13 mouse cellular contexts compared by ENCODE assay signal in the genomic region with DNA sequence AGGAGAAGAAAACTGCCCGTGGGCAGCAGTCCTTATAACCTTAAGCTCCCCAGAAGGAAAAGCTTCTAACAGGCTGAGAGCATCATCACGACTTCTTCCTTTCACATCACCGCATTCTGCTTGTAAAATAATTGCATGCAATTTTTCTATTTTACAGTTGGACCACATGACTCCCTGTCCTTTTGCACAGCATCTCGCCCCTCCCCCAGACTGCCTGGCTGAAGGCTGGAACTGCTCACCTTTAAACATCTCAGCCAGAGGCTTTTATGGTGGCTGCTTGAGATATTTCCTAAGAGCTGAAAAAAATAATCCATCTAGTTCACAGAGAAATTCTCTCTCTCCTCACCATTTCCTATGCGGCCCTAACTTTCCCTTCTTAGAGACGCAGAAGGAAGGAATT.
"Had no signal": no experiment of that assay in that cellular context is flagged by ENCODE, and none has a peak within 500 bp of the region (broad histone marks: within the 10 kb centered on the region; RNA-seq: fewer than 3 reads in every experiment).

No protein-coding gene starts in this region.

- H3K4me1 ChIP-seq: limb, embryonic 10.5 days; liver, embryonic 15.5 days had no signal

- H3K27ac ChIP-seq: left cerebral cortex, adult 2 months; limb, embryonic 10.5 days; liver, embryonic 15.5 days; neural tube, embryonic 15.5 days had no signal

- H3K4me3 ChIP-seq: left cerebral cortex, adult 2 months; limb, embryonic 10.5 days; liver, embryonic 15.5 days; neural tube, embryonic 15.5 days had no signal

- ATAC-seq: lung, postnatal 0 days had no signal

- H3K9ac ChIP-seq: liver, embryonic 15.5 days; neural tube, embryonic 15.5 days had no signal

- H3K9me3 ChIP-seq: limb, embryonic 10.5 days; liver, embryonic 15.5 days; neural tube, embryonic 15.5 days had no signal

- H3K36me3 ChIP-seq: limb, embryonic 10.5 days; liver, embryonic 15.5 days; neural tube, embryonic 15.5 days had no signal

- H3K4me2 ChIP-seq: liver, embryonic 11.5 days; liver, embryonic 15.5 days; neural tube, embryonic 15.5 days had no signal

- H3K27me3 ChIP-seq: liver, embryonic 15.5 days; neural tube, embryonic 15.5 days had no signal

- DNase-seq: kidney, adult 8-10 months; lung, adult 2 months; lung, postnatal 36 days; right cerebral cortex, postnatal 4 days; spleen, adult 18-20 months; thymus, adult 18-20 months; thymus, postnatal 25 days had no signal
